Mouse (Mus musculus): ENCODE measurements at regions not wholly inside any gene's neighbourhood (a gene's known extent, or its start where the extent isn't known, plus 50 kb on each side); places are given as distances from the start of the nearest gene placed in this dataset.

GRCm38 (mm10) chr13:28450699-28451445 is 193.5 kb downstream of the Gm11361 start:
- DNase-seq (ENCODE audit: low spot score): no peak

- no peak for DNase-seq (ENCODE audit: low spot score)
Observed at GRCm38 (mm10) chr13:28449026-28449425, 191.7 kb downstream of the Gm11361 start.

GRCm38 (mm10) chr13:28442250-28442649 is 184.9 kb downstream of the Gm11361 start:
- DNase-seq (ENCODE audit: low spot score): no peak

DNA sequence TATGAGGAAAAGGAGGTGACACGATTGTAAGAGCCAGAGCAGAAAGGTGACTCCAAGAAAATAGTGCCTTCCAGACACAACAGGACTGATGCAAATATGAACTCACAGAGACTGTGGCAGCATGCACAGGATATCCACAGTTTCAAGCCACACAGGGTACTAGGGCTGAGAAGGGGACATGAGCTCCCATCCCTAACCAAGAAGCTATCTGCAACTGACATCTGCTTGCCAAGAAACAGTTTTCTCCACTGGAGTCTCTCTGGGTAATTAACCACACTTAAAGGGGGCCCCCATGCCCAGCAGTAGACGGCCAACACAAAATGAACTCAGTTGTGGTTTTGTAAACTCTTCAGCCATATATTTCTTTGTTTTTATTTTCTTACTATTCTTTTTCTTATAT is 176.1 kb downstream of the Gm11361 start:
- no peak for DNase-seq (ENCODE audit: low spot score)

GRCm38 (mm10) chr13:28432017-28432416 is 174.7 kb downstream of the Gm11361 start:
- DNase-seq (ENCODE audit: low spot score): no peak

DNA sequence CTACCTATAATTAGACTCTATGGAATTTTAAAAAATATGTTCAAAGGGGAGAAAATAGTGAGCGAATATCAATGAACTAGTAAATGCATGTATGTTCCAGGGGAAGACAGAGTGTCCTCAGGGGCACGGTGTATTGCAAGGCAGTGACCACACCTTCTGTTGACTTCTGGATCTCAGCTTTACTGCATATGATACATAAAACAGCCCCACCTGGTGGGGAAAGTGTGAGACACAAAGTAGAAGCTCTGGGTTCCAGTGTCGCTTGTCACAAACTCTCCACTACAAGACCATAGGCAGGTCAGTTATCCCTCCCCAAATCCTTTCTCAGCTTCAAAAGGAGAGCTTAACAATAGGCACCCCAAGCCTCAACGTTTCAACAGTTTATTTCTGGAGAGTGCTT is 168.8 kb downstream of the Gm11361 start:
- no peak for DNase-seq (ENCODE audit: low spot score)

DNA sequence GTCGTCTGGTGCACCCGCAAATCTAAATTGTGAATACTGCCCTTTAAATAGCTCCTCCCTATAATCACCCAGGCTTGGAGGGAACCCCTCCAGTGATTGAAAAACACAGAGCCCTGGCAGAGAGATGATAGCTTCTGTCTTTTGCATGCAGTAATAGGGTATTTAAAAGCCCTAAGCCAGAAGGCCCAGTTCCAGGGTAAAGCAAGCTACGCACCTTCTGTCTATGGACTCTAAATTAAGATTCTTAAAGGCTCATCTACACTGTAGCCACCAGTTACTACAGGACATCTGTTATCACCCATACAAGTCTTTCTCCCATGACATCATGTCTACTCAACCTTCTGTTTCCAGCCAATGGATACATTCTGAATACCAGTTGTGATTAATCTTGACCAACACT is 167.8 kb downstream of the Gm11361 start:
- no peak for DNase-seq (ENCODE audit: low spot score)

- no peak for DNase-seq (ENCODE audit: low spot score)
Observed at GRCm38 (mm10) chr13:28424446-28425059, 167.2 kb downstream of the Gm11361 start.

DNA sequence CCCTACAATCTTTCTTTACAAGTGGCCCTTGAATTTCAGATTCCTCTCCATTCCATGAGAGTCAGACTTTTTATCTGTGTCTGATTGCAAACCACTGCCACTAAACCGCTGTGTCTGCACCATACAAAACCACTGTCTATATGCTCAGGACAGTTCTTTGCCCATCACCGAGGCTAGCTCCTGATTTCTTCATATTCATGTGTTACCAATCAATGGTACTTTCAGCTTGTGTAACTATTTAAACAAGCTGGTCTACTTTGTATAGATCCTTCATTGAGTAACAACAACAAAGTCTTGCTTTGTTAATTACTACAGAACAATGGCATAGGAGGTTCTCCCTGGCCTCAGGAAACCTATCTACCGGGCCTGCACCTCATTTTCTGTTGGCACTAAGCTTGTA is 164.0 kb downstream of the Gm11361 start:
- no peak for DNase-seq (ENCODE audit: low spot score)

DNA sequence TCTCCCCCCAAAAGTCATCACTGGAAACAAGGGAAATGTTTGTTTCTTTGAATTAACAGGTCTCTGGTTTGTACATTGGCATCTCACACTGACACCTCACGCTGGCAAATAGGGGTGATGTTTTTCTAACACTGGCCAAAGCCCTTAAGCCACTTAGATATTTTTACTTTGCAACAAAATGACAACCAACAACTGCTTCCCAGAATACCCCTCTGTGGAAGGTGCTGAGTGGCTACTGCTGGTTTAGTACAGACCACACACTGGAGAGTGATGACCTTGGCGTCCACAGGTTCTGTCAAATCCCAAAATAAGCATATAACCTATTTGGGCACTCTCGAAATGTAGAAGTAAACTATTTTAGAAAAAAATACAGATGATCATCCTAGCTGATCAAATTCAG is 163.3 kb downstream of the Gm11361 start:
- no peak for DNase-seq (ENCODE audit: low spot score)

- peak; percentile 82 for DNase-seq (ENCODE audit: low spot score)
Observed at GRCm38 (mm10) chr13:28419950-28420381, 162.6 kb downstream of the Gm11361 start.

DNA sequence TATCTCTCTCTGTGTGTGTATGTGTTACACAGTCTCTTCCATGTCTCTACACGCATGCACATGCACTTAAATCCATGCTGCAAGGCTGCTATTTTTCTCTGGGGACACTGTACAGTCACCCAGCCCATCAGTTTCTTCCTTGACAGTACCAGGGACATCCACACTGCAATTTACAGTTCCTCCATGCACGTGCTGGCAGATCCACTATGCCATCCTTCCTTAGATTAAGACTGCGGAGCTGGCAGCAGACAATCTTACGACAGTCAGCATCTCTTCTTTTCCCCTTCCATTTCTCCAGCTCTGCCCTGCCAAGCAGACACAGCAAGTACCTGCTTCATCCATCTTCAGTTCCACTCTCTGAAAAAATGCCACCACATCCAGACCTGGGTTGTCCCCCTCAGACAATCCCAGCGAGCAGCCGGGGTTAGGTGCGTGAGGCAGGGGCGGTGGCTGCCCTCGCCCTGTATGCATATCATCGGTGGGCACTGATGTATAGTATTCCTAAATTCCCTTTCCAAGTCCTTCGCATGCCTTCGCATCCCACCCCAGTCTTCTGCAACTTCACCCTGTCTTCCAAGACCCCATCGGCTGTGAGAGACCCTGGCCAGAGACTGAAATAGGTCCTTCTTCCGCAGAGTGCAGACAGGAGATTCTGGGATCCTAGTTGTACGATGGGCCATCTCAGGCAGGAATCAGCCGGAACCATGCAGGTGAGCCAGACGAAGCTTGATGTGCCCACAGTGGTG is 161.8 kb downstream of the Gm11361 start:
- no peak for DNase-seq (ENCODE audit: low spot score)

DNA sequence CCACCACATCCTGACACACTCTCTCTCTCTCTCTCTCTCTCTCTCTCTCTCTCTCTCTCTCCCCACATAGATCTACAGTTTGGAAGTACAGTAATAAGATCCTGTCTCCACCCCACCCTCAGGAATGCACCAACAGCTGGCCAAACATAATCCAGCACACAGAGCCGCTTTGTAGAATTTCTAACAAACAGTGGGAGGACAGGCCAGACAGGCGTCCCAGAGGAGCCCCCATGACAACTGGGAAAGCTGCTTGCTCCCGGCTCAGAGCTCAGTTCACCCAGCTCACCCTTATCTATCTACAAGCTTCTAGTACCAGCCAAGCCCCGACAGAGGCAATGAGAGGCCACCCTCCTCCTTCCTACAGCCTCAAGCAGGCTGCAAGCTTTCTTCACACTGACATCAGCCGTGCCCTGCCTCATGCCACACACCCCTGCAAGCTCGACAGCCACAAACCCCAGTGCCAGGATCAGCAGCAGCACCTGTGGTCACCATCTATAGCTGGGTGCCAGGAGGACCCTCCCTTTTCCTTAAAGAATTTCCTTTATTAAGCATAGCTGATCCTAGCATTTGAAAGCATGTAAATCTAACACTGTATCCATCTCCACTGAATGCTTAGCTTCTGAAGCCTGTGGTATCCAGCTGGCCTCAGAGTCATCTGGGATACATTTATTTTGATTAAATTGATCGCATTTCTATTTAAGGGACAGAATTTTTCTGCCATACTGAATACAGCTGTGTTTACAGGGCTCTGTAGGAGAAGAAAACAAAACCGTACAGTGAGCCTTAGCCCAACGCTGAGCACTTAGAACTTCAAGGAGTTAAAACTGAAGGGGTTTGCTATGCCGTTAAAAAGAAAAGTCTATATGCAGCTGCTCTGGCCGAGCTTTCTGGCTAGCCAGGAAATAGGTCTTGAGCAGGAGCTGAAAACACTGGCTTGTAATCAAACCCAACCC is 160.9 kb downstream of the Gm11361 start:
- DNase-seq (ENCODE audit: low spot score): peak; percentile 37

DNA sequence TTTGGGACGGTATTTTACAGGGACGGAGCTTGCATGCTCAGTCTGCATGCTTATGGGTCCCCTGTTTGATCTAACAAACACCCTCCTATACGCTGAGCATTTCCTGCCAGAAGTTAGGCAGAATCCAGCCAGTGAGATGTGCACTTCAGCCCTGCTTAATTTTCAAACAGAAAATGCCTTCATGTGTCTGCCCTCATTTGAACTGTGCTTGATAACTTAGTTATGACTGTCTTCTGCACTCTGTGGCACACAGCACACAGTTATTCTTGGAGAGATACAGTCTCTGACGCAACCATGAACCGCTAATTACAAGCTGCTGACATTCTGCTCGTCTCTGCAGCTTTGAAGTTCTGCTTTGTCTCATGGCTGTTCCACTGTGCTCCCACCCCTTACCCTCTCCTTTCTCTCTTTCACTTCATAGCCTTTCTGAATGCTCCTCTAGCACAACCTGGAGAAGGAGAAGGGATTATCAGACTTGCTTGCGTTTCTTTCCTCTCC is 160.2 kb downstream of the Gm11361 start:
- DNase-seq (ENCODE audit: low spot score): peak; percentile 55

- DNase-seq (ENCODE audit: low spot score): no peak
Observed at GRCm38 (mm10) chr13:28416887-28417286, 159.6 kb downstream of the Gm11361 start.

- DNase-seq (ENCODE audit: low spot score): peak; percentile 65
Observed at GRCm38 (mm10) chr13:28416231-28416630, 158.9 kb downstream of the Gm11361 start.

GRCm38 (mm10) chr13:28415769-28416168 is 158.4 kb downstream of the Gm11361 start:
- DNase-seq (ENCODE audit: low spot score): no peak

DNA sequence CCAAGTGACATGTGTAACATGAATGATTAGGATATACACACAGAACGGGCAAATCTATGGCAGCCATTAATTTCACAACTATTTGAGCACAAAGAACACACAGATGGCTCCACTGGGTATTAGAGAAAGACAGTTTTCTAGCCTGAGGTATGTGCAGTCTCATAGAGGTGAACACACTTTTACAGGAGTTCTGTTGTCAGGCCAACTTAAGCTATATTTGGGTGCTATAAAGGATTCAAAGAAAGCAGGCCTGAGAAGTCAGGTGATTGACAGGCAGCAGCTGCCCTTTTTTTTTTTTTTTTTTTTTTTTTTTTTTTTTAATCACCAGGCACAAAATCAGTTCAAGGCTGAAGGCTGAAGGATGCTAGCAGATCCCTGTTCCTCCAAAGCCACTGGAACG is 153.0 kb downstream of the Gm11361 start:
- no peak for DNase-seq (ENCODE audit: low spot score)

GRCm38 (mm10) chr13:28409609-28409902 is 152.2 kb downstream of the Gm11361 start:
- no peak for DNase-seq (ENCODE audit: low spot score)

DNA sequence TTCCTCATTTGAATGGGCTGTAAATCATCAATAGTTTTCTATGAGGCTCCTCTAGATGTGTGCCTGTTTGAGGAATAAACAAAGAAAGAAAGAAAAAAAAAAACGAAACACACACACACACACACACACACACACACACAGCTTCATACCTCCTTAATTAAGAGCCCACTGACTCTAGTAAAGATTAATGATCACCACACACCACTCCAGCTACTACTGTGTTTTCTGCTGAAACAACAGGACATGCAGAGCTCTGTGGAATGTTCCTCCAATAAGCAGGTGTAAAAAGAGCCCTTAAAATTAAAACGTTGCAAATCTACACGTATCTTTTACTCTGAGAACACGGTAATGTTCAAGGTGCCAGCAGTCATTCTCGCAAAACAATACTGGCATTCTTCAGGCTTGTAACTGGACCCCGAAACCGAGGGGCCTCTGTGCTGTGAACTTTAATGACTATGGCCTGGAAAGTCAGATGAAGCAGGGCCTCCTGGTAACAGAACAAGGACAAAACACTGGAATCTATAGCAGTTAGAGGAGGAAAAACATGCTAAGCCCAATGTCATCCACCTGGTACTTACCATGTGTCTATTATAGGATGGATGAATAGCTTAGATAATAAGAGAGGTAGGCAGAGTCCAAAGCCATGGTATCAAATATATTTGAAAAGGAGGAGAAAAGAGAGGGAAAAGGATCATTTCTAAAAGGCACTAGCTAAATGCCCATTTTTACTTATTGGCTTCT is 151.7 kb downstream of the Gm11361 start:
- DNase-seq (ENCODE audit: low spot score): no peak

DNA sequence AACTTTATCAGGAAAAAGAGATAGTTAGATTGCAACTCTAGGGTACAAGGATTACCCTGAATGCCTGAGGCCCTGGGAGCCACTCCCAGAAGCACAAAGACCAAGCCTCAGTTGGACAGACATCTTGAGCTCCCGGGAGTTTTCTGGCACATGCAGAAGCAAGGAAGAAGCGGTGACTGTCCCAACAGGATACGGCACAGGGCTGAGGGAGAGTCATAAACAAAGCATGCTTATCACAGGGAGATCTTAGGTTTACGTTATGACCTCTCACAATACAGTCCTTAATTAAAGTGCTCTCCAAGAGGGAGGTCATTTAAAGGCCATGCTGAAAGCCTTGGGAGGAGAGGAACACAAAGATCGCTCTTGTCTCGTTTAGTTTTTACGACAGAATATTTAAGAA is 143.1 kb downstream of the Gm11361 start:
- DNase-seq (ENCODE audit: low spot score): no peak

All from left cerebral cortex, adult 11 months (tissue).